Mouse (Mus musculus): ENCODE measurements around the gene Ikbkg.

GRCm38 (mm10) chrX:74392535-74393443 lies at the start of gene Ikbkg, which contains the start of gene Fam3a:
- TF ChIP-seq CTCF (IDR thresholded peaks at IDR 0.05; ENCODE audit: low read depth, low read length) (peak; percentile 59), POLR2A (IDR thresholded peaks at IDR 0.05; ENCODE audit: extremely low read depth, insufficient read depth, low read length) (peak; percentile 64)
